Mouse (Mus musculus) megakaryocyte-erythroid progenitor cell, adult 5 weeks (primary cell): ENCODE data around the gene 4930486L24Rik. TPM values are rescaled to one million over a fixed set of nuclear protein-coding genes. Genes with fewer than 3 reads are reported as not detected.

Experiments
- polyA plus RNA-seq: library from polyadenylated mRNA; stranded (reverse); fragments of >175 nt; gene quantifications from 2 replicates; pipeline ENCODE4 v1.2.3, GENCODE M21; 2012

4930486L24Rik gene
- not detected in 2 replicates for polyA plus RNA-seq

DNA sequence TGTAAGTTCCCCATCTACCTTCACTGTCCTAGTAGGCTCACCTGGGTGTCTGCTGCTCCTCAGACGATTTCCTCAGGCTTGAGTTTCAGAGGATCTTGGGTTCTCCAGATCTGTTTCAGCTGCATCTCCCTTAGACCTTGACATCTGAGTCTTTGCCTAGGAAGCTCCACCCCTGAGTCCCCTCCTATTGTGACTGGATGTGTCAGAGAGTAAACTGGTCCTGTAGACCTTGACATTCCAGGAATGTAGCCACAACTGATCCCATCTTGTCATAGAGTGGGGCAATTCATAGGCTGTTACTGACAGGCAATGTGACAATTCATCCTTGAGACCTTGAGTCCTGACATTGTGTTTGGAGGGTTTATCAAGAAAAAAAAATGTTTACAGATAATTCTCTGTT is at the start of gene 4930486L24Rik:
Gene 4930486L24Rik, minus strand, starts transcription at position 195 of the 400 bp plus-strand sequence.

DNA sequence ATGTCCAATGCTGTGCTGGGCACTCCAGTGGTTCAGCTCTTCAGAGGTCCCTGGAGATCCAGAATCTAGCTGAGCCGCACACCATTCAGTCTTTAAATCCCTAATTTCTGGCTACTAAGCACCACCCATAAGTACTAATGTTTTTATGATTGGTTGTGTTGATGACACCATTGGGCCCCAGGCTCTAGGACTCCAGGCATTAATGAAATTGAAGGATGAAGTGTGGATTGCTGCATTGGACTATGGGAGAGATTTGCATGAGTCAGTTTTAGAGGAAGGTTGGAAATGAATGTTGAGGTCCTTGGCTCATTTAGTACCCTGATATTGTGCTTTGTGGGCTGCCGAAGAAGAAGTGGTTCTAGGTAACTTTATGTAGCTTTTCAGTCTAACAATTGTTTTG is 40.5 kb upstream of the 4930486L24Rik start, which contains the start of gene Tpbpb:
Gene Tpbpb, minus strand, starts transcription at position 101 of the 400 bp plus-strand sequence.

GRCm38 (mm10) chr13:60897328-60897727 is 33.1 kb upstream of the 4930486L24Rik start, which contains the start of gene Ctla2b:
TSS of gene Ctla2b (minus strand) at chr13:60897447.

GRCm38 (mm10) chr13:60896794-60897193 is 32.5 kb upstream of the 4930486L24Rik start, which contains the start of gene Gm49392:
TSS of gene Gm49392 (minus strand) at chr13:60896894.

GRCm38 (mm10) chr13:60802749-60803148 is 61.5 kb downstream of the 4930486L24Rik start, which contains the start of gene Ctsll3:
TSS of gene Ctsll3 (minus strand) at chr13:60802849.

Other genes starting within 250 kb of the 4930486L24Rik start
- not detected in 2 replicates for gene BC051665, start 78.1 kb downstream of the 4930486L24Rik start, polyA plus RNA-seq
- not detected in 2 replicates for gene Ctsll3, start 61.6 kb downstream of the 4930486L24Rik start, polyA plus RNA-seq
- 0.39 TPM in 2 replicates for gene Gm49392, start 32.4 kb upstream of the 4930486L24Rik start, polyA plus RNA-seq
- 0.53 and 0.96 TPM in 2 replicates for gene Ctla2b, start 33.0 kb upstream of the 4930486L24Rik start, polyA plus RNA-seq
- not detected in 2 replicates for gene Tpbpb, start 40.4 kb upstream of the 4930486L24Rik start, polyA plus RNA-seq
- not detected in 2 replicates for gene Gm49393, start 71.1 kb upstream of the 4930486L24Rik start, polyA plus RNA-seq
- not detected in 2 replicates for gene Gm49391, start 72.1 kb upstream of the 4930486L24Rik start, polyA plus RNA-seq
- 15.8 and 17.1 TPM in 2 replicates for gene Ctla2a, start 72.2 kb upstream of the 4930486L24Rik start, polyA plus RNA-seq
- gene Tpbpa, start 77.5 kb upstream of the 4930486L24Rik start, polyA plus RNA-seq: not detected in 2 replicates
- not detected in 2 replicates for gene Ctsj, start 141.5 kb upstream of the 4930486L24Rik start, polyA plus RNA-seq
- not detected in 2 replicates for gene Ctsq, start 176.2 kb upstream of the 4930486L24Rik start, polyA plus RNA-seq